Comparison of ENCODE assay signal across 26 mouse cellular contexts in genomic region chr10:31288697-31289390, GRCm38 (mm10). TPM values are rescaled to one million over a fixed set of nuclear protein-coding genes. Genes with fewer than 3 reads are reported as not detected.
DNase-seq lines count a peak whose midpoint lies in the region; ATAC-seq lines count a peak whose summit lies in the region.
"Had no signal": no experiment of that assay in that cellular context is flagged by ENCODE, and none has a peak within 500 bp of the region (broad histone marks: within the 10 kb centered on the region; RNA-seq: fewer than 3 reads in every experiment).

No protein-coding gene starts in this region.

- no peak overlapping the region for H3K4me3 ChIP-seq in forebrain, embryonic 11.5 days (ENCODE audit: low read depth, low read length)
- H3K4me3 ChIP-seq: embryonic facial prominence, embryonic 12.5 days; embryonic facial prominence, embryonic 15.5 days; forebrain, embryonic 12.5 days; heart, adult 2 months; heart, embryonic 10.5 days; heart, embryonic 13.5 days; hindbrain, embryonic 12.5 days; hindbrain, embryonic 15.5 days; intestine, embryonic 15.5 days had no signal

- peak; percentile 7 for DNase-seq in right cerebral cortex, adult 18-20 months
- DNase-seq in right cerebral cortex, postnatal 4 days, result no peak
- no peak for DNase-seq in forebrain, embryonic 11.5 days (ENCODE audit: low spot score)
- DNase-seq in layer of hippocampus, postnatal 10 days (ENCODE audit: low spot score in 2 of 2), result no peak
- DNase-seq in embryo, embryonic 11 days, result no peak
- DNase-seq: adrenal gland, adult 8-10 months; adrenal gland, postnatal 25 days; cerebellum, adult 18-20 months; cerebellum, adult 9-10 months; cerebellum, postnatal 14 days; gastrocnemius, postnatal 25 days; heart, adult 2 months; heart, postnatal 14 days; kidney, adult 11 months had no signal

- no peaks in the 10 kb centered on the region for H3K4me1 ChIP-seq in forebrain, embryonic 11.5 days (replicated peaks; ENCODE audit: control insufficient read depth, insufficient read depth, low read length)
- H3K4me1 ChIP-seq: embryonic facial prominence, embryonic 12.5 days; embryonic facial prominence, embryonic 15.5 days; forebrain, embryonic 12.5 days; heart, embryonic 10.5 days; hindbrain, embryonic 12.5 days; hindbrain, embryonic 15.5 days; intestine, embryonic 15.5 days had no signal

- peak; percentile 83 for ATAC-seq in CD4-positive, CD25-positive, alpha-beta regulatory T cell, adult 4 months
- peak; percentile 67 for ATAC-seq in inflammation-experienced regulatory T-cells, adult 6 months
- ATAC-seq in forebrain, embryonic 11.5 days (replicated peaks; ENCODE audit: low FRiP score), result no peak
- ATAC-seq: activated CD4-positive, CD25-positive, alpha-beta regulatory T cell, adult 4 months; forebrain, embryonic 16.5 days; intestine, embryonic 15.5 days had no signal

- H3K27ac ChIP-seq in forebrain, embryonic 11.5 days (ENCODE audit: low read depth, low read length), result no peak overlapping the region
- H3K27ac ChIP-seq: embryonic facial prominence, embryonic 12.5 days; embryonic facial prominence, embryonic 15.5 days; forebrain, embryonic 12.5 days; heart, adult 2 months; heart, embryonic 10.5 days; heart, embryonic 13.5 days; hindbrain, embryonic 12.5 days; hindbrain, embryonic 15.5 days; intestine, embryonic 15.5 days had no signal

- H3K27me3 ChIP-seq in forebrain, embryonic 11.5 days (ENCODE audit: control insufficient read depth, insufficient read depth, low read length), result no peaks in the 10 kb centered on the region
- H3K27me3 ChIP-seq: embryonic facial prominence, embryonic 12.5 days; embryonic facial prominence, embryonic 15.5 days; forebrain, embryonic 12.5 days; heart, embryonic 13.5 days; hindbrain, embryonic 12.5 days; hindbrain, embryonic 15.5 days; intestine, embryonic 15.5 days had no signal

- H3K9me3 ChIP-seq in forebrain, embryonic 11.5 days (ENCODE audit: control insufficient read depth, low read length), result no peaks in the 10 kb centered on the region
- H3K9me3 ChIP-seq: embryonic facial prominence, embryonic 12.5 days; embryonic facial prominence, embryonic 15.5 days; forebrain, embryonic 12.5 days; heart, embryonic 10.5 days; heart, embryonic 13.5 days; hindbrain, embryonic 12.5 days; hindbrain, embryonic 15.5 days; intestine, embryonic 15.5 days had no signal

- WGBS in forebrain, embryonic 11.5 days, result 89% methylated on average over 4 of the region's 4 CpGs

- H3K4me2 ChIP-seq in forebrain, embryonic 11.5 days (ENCODE audit: low read depth, low read length, severe bottlenecking), result no peak overlapping the region
- H3K4me2 ChIP-seq: embryonic facial prominence, embryonic 12.5 days; embryonic facial prominence, embryonic 15.5 days; forebrain, embryonic 12.5 days; heart, embryonic 13.5 days; hindbrain, embryonic 12.5 days; hindbrain, embryonic 15.5 days; intestine, embryonic 15.5 days had no signal

- no peak overlapping the region for H3K9ac ChIP-seq in forebrain, embryonic 11.5 days (ENCODE audit: low read length)
- H3K9ac ChIP-seq: embryonic facial prominence, embryonic 12.5 days; embryonic facial prominence, embryonic 15.5 days; forebrain, embryonic 12.5 days; heart, embryonic 13.5 days; hindbrain, embryonic 12.5 days; hindbrain, embryonic 15.5 days; intestine, embryonic 15.5 days had no signal

- no peaks in the 10 kb centered on the region for H3K36me3 ChIP-seq in forebrain, embryonic 11.5 days (ENCODE audit: control insufficient read depth, insufficient read depth, low read length)
- H3K36me3 ChIP-seq: embryonic facial prominence, embryonic 12.5 days; embryonic facial prominence, embryonic 15.5 days; forebrain, embryonic 12.5 days; heart, embryonic 10.5 days; heart, embryonic 13.5 days; hindbrain, embryonic 12.5 days; hindbrain, embryonic 15.5 days; intestine, embryonic 15.5 days had no signal

RNA-seq across cellular contexts. Expression of gene Hddc2, which starts 24.3 kb away (rescaled TPM):
- polyA plus RNA-seq in CD4-positive, CD25-positive, alpha-beta regulatory T cell, adult 4 months (2017; shearing (Covaris generic)), result 10 to 100 TPM; 71.6 to 77.0 TPM
- 10 to 100 TPM; 80.5 to 93.6 (median 80.6) TPM for polyA plus RNA-seq in inflammation-experienced regulatory T-cells, adult 6 months (2017; shearing (Covaris generic))
- 69.4 TPM in 2 replicates for polyA plus RNA-seq in forebrain, embryonic 11.5 days (2014; fragmentation: Nextera tagmentation; extraction: Ambion mirVana)
- 10 to 100 TPM; 33.1 to 36.2 TPM for total RNA-seq in layer of hippocampus, postnatal 10 days (2021)
